Mouse (Mus musculus) embryonic fibroblast, embryonic 13.5 days (primary cell): ENCODE measurements at regions not wholly inside any gene's neighbourhood (a gene's known extent, or its start where the extent isn't known, plus 50 kb on each side); places are given as distances from the start of the nearest gene placed in this dataset.

Experiments
- CTCF ChIP-seq: IDR thresholded peaks from 2 replicates; pipeline ENCODE4 v1.5.1; 2011; ENCODE audit warnings: mild to moderate bottlenecking, control low read depth, low read length, moderate library complexity, borderline replicate concordance; ENCODE audit not compliant: insufficient read depth
- POLR2A ChIP-seq: IDR thresholded peaks from 2 replicates; pipeline ENCODE4 v1.6.1; 2011; ENCODE audit warnings: low read depth, mild to moderate bottlenecking, control low read depth, low read length, moderate library complexity

- TF ChIP-seq CTCF: no peak
- no peak for TF ChIP-seq POLR2A
Observed at GRCm38 (mm10) chr7:117311316-117311715, 69.5 kb upstream of the Xylt1 start.
